Mouse (Mus musculus): ENCODE measurements around the gene Chac1.

The Chac1 gene

DNA sequence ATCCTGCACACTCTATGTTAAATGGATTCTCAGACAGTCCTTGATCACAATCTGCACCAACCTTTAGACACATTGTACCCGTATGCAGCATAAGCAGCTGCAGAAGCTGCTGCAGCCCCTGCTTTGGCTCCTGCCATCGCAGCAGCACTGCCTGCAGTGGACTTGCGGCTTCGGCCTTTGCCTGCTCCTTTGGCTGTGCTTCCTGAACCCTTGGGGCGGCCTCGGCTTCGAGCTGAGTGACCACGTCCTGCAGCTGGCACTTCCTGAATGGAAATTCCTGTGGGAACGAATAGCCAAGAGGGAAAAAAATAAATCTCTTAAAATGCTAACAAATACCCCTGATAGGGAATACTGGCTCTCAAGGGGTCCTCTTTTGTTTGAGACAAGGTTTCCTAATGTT, 26.3 kb downstream of the Chac1 start:
- no peak for DNase-seq (ENCODE audit: low spot score in 2 of 2)

DNA sequence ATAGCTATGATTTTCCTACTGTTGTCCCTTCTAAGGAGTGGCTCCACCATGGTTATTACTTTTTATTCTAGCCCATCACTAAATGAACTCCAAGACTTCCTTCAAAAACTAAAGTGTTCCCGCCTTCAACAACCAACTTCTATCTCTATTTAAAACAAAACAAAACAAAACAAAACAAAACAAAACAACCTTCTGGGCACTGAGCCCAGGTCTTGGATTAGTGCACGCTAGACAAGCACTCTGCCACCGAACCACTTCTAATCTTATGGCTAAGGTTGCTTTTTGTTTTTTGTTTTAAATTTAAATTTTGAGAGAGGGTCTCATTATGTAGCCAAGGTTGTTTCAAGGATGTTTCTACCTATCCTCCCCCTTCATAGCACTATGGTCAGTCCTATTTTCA, 26.8 kb downstream of the Chac1 start:
- DNase-seq (ENCODE audit: low spot score in 2 of 2): no peak

DNA sequence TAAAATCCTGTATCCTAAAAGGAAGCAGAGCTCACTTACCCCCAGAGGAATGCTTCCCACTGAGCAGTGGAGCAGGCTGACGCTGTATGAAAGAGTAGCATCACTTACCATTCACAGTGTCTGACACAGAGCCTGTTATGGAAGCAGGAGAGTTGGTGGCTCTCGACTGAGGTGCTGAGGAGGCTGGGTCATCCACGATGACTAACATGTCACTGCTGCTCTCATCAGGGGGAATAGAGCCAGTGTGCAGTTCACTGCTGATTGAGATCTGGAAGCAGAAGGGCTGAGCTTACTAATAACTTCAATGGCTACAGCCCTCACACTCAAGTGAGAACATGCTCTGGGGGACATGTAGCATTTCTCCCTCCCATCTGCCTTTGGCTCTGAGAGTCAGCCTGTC, 28.4 kb downstream of the Chac1 start:
- no peak for DNase-seq (ENCODE audit: low spot score in 2 of 2)

DNA sequence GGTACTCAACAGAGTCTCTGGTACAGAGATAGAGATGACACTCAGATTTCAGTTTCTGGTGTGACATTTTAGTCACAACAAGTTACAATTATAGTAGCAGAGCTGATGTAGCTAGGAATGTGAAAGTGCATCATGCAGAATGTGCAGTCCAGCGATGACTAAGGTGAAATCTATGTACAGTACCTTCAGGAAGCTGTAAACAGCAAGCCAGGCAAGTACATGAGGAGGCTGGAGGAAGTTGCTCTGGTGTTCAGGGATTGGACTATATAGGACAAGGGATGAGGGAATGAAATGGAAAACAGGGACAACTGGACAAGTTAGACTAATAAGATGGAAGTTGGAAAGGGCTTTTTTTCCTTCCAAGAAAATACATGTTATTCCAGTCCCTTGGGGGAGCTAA, 37.2 kb downstream of the Chac1 start:
- DNase-seq (ENCODE audit: low spot score in 2 of 2): no peak

DNA sequence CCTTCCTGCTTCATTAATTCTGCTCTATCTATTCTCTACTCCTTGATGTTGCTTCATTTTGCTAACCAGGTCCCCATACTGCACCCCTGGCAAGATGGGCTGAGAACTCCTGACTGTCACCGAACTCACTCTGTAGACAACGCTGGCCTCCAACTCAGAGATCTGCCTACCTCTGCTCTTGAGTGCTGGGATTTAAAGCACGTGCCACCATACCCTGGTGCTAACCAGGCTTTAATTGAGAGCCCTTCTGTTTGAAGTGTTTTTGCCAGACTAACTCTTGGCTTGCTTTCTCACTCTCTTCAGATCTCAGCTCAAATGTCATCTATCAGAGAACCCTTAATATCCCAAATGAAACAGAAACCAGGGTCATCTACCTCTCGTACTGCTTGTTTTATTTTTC, 39.0 kb downstream of the Chac1 start:
- DNase-seq (ENCODE audit: low spot score in 2 of 2): no peak

DNA sequence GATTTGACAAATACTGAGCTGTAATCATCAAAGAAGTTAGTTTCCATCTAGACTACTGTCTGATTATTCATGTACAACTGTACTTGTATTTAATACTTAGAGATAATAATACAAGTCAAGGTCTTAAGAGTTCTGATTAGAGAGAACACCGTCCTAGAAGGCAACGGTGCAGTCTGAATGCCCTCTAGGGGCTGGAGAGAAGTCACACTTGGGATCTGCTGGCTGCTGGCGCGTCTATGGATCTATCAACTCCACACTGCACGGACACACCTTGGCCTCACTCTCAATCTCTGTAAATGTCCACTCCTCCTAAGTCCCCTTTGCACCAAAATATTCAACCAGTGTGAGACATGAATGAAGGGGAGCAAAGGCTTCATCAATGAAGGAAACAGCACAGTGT, 47.2 kb downstream of the Chac1 start:
- no peak for DNase-seq (ENCODE audit: low spot score in 2 of 2)

DNA sequence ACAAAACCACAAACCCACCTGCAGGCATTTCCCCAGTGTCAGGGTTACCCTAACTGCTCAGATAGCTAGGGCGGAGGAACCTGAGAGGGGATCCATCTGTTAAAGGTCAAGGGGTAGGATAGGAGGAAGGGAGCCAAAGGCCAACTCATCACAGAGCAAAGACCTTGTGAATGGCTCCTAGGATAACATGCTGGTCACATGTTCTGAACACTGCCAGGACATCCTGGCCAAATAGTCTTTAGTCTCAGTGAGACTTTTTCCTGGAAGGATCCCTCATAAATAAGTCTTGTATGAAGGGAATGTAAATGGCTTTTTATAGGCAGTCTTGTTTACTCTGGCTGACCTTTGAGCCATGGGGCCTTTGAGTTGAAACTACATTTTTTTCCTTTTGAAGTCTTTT, 47.6 kb downstream of the Chac1 start:
- no peak for DNase-seq (ENCODE audit: low spot score in 2 of 2)

DNA sequence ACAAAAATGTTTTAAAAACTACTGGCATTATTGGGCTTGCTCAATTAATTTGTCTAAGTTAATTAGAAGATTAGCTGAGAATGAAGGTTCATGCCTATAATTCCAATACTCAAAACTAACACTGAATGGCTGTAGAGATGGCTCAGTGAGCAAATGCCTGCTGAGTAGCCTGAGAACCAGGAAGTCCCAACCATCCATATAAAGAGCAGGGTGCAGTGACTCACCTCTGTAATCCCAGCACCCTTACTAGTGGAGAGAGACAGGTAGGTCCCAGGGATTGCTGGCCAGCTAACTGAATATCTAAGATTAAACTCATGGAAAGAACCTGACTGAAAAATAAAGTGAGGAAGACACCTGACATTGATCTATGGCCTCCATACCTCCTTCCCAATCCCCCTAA, 48.3 kb downstream of the Chac1 start:
- DNase-seq (ENCODE audit: low spot score in 2 of 2): no peak
